Mouse (Mus musculus): Measurements from ENCODE around the gene S100a5. TPM values are rescaled to one million over a fixed set of nuclear protein-coding genes. Genes with fewer than 3 reads are reported as not detected.
A peak's percentile ranks its signal among the peaks of the same experiment; 100 is the strongest.

S100a5 gene
- polyA plus RNA-seq (2014; fragmentation: Nextera tagmentation; extraction: Ambion mirVana) = not detected in 2 replicates

DNA sequence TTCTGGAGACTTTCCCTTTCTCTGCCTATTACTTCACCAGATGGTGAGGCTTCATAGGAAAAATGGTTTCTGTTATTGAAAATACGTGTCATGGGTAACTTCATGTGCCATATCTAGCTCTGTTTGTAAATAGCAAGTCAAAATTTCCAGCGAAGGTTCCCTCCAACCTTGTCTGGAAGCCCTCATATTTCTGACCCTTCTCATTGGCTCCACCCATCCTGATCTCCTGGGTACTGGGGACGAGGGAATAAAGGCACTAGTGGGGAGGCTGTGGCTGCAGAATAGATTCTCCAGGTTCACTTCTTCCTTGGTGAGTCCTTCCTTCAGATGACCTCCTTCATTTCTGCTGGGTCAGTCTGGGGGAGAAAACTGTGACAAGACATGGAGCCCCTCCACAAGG is at the start of gene S100a5:
Gene S100a5, plus strand, starts transcription at position 301 of the 400 bp plus-strand sequence.
- TF ChIP-seq CTCF (IDR thresholded peaks at IDR 0.05; ENCODE audit: low read depth) = no peak
- WGBS = 53% methylated on average over 3 of the region's 3 CpGs
- Histone ChIP-seq H3K4me3 (ENCODE audit: low read depth, low read length) (no peak within 1 kb of the TSS), H3K27ac (ENCODE audit: low read depth) (no peak within 1 kb of the TSS), H3K36me3 (ENCODE audit: insufficient read depth) (no peaks in the 10 kb centered on the region), H3K27me3 (ENCODE audit: insufficient read depth, low read length) (no peaks in the 10 kb centered on the region), H3K4me2 (no peak within 1 kb of the TSS), H3K9me3 (ENCODE audit: low read depth, low read length) (no peaks in the 10 kb centered on the region), H3K4me1 (ENCODE audit: insufficient read depth) (peaks cover 21% of the 10 kb centered on the region), H3K9ac (no peak within 1 kb of the TSS)
- DNase-seq (no peak), ATAC-seq (ENCODE audit: insufficient read depth) (no peak)

DNA sequence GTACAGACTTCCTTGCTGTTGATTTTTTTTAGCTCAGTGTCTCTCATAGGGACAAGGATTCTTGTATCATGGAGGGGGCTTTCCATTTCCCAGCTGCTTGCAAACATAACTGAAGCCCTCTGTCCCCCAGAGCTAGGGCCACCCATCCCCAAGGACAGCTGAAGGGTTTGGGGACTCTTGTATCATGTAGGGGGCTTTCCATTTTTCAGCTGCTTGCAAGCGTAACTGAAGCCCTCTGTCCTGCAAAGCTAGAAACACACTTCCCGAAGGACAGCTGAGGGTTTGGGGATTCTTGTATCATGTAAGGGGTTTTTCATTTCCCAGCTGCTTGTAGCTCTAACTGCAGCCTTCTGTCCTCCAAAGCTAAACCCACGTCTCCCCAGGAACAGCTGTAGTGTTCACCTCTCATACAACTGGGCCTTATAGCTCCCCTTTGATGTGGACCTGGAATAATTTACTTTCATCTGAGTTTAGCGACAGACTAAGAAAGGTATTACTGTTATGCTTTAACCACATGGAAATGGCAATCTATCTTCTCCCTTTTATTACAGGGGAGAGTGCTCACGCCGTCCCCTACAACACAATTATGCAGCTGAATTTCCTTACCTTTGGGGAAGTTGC is 48.2 kb upstream of the S100a5 start, which contains the start of gene S100a3:
Gene S100a3, plus strand, starts transcription at position 571 of the 621 bp plus-strand sequence.
- 75% methylated on average over 6 of the region's 6 CpGs for WGBS
- Histone ChIP-seq H3K4me1 (ENCODE audit: insufficient read depth) (no peaks in the 10 kb centered on the region), H3K27me3 (ENCODE audit: insufficient read depth, low read length) (no peaks in the 10 kb centered on the region), H3K9me3 (ENCODE audit: low read depth, low read length) (no peaks in the 10 kb centered on the region), H3K4me2 (no peak within 1 kb of the TSS), H3K9ac (no peak within 1 kb of the TSS), H3K36me3 (ENCODE audit: insufficient read depth) (no peaks in the 10 kb centered on the region), H3K4me3 (ENCODE audit: low read depth, low read length) (no peak within 1 kb of the TSS), H3K27ac (ENCODE audit: low read depth) (no peak within 1 kb of the TSS)
- TF ChIP-seq CTCF (IDR thresholded peaks at IDR 0.05; ENCODE audit: low read depth) = no peak
- DNase-seq (no peak), ATAC-seq (ENCODE audit: insufficient read depth) (no peak)

DNA sequence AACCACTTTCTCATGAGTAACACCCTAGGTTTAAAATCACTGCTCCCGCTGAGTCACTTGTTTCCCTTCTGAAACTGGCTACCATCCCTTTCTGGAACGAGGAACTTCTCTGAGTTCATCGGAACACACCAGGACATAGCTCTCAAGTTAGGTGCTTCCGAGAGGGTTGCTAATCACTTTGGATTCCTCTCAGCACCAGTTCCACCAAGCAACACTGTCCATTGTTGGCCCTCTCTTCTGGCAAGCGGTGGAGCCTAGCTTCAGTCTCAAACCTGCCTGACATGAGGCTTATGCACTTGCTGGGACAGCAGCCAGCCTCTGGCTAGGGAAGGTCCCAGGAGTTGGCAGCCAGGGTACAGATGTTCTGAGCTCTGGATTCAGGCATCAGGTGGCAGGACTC is 33.6 kb upstream of the S100a5 start:
- no peak for TF ChIP-seq CTCF (IDR thresholded peaks at IDR 0.05; ENCODE audit: low read depth)
- H3K9ac ChIP-seq = no peak overlapping the region
- no peak overlapping the region for H3K4me2 ChIP-seq
- DNase-seq (no peak), ATAC-seq (ENCODE audit: insufficient read depth) (no peak)
- H3K36me3 ChIP-seq (ENCODE audit: insufficient read depth) = no peaks in the 10 kb centered on the region
- no peaks in the 10 kb centered on the region for H3K27me3 ChIP-seq (ENCODE audit: insufficient read depth, low read length)
- no peak overlapping the region for H3K4me3 ChIP-seq (ENCODE audit: low read depth, low read length)
- WGBS = 85% methylated on average over 5 of the region's 5 CpGs
- no peaks in the 10 kb centered on the region for H3K4me1 ChIP-seq (ENCODE audit: insufficient read depth)
- no peaks in the 10 kb centered on the region for H3K9me3 ChIP-seq (ENCODE audit: low read depth, low read length)
- H3K27ac ChIP-seq (ENCODE audit: low read depth) = no peak overlapping the region

DNA sequence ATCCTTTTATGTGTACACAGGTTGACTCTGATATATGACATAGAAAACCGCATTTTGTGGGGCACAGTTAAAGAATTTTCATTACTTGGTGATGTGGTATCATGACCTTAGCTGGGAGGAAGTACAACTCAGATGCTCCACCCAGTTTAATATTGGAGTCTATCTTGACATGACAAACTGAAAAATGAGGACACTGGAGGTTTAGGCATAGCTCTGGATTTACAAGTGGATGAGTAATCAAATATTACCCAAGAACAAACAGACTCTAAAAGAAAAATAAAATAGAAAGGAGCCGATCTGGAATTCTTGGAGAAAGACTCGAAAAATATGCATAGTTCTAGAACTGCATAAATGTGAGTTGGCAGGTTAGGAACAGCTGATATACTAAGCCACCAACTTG is 33.0 kb upstream of the S100a5 start:
- Histone ChIP-seq H3K9me3 (ENCODE audit: low read depth, low read length) (no peaks in the 10 kb centered on the region), H3K9ac (no peak overlapping the region), H3K4me2 (no peak overlapping the region), H3K36me3 (ENCODE audit: insufficient read depth) (no peaks in the 10 kb centered on the region), H3K4me1 (ENCODE audit: insufficient read depth) (no peaks in the 10 kb centered on the region), H3K4me3 (ENCODE audit: low read depth, low read length) (no peak overlapping the region), H3K27me3 (ENCODE audit: insufficient read depth, low read length) (no peaks in the 10 kb centered on the region), H3K27ac (ENCODE audit: low read depth) (no peak overlapping the region)
- WGBS = 62% methylated on average over 3 of the region's 3 CpGs
- TF ChIP-seq CTCF (IDR thresholded peaks at IDR 0.05; ENCODE audit: low read depth) = no peak
- ATAC-seq (ENCODE audit: insufficient read depth) (no peak), DNase-seq (no peak)

DNA sequence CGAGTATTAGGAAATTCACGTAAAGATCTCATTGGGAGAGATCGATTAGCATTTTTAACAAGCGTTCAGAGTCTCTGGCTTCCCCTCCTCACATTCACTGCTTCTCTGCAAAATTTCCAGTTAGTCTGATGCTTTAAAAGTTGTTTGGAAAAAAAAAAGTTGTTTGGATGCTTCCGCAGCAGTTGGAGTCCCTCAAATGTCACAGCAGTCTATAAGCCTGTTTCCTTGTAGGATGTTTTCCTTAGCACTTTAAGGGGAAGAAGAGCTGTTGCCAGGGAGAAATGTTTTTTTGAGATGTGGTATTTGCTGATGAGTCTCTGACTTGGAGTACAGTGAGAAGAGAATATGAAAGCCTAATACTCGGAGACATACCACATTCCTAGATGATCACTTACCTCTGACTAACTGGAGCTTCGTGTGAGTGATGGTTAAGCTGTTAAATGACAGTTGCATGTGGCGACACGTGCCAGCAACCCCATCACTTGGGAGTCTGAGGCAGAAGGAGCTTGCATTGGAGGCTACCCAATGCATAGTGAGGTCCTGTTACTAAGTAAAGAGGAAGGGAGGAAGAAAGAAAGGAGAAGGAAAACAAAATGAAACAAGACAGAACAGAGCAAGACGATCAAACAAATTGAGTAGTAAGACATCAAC is 31.8 kb upstream of the S100a5 start:
- DNase-seq (peak; percentile 39), ATAC-seq (ENCODE audit: insufficient read depth) (no peak)
- no peak overlapping the region for H3K9ac ChIP-seq
- H3K9me3 ChIP-seq (ENCODE audit: low read depth, low read length) = no peaks in the 10 kb centered on the region
- no peak for TF ChIP-seq CTCF (IDR thresholded peaks at IDR 0.05; ENCODE audit: low read depth)
- no peak overlapping the region for H3K27ac ChIP-seq (ENCODE audit: low read depth)
- H3K4me1 ChIP-seq (ENCODE audit: insufficient read depth) = no peaks in the 10 kb centered on the region
- no peak overlapping the region for H3K4me3 ChIP-seq (ENCODE audit: low read depth, low read length)
- no peak overlapping the region for H3K4me2 ChIP-seq
- WGBS = 63% methylated on average over 10 of the region's 10 CpGs
- H3K36me3 ChIP-seq (ENCODE audit: insufficient read depth) = no peaks in the 10 kb centered on the region
- H3K27me3 ChIP-seq (ENCODE audit: insufficient read depth, low read length) = no peaks in the 10 kb centered on the region

DNA sequence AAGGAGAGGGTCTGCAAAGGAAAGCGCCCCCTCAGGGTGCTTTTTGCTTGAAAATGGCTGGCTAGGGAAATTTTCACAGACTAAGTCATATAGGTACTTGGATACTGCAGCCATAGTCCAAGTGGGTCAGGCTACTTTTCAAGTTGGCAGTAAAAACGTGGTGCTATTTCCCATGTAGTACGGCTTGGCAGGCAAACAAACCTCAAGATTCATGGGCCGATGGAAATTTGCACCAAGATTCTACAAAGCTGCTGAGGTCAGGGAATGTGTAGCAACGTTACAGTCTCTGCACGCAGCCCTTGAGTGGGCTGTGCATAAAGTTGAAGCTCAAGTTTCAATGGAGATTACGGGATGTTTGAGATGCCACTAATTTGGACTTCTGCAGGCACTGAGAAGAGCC is 28.9 kb upstream of the S100a5 start:
- H3K9me3 ChIP-seq (ENCODE audit: low read depth, low read length) = no peaks in the 10 kb centered on the region
- H3K9ac ChIP-seq = no peak overlapping the region
- H3K27me3 ChIP-seq (ENCODE audit: insufficient read depth, low read length) = no peaks in the 10 kb centered on the region
- H3K4me1 ChIP-seq (ENCODE audit: insufficient read depth) = no peaks in the 10 kb centered on the region
- H3K4me2 ChIP-seq = no peak overlapping the region
- no peak overlapping the region for H3K27ac ChIP-seq (ENCODE audit: low read depth)
- 43% methylated on average over 7 of the region's 7 CpGs for WGBS
- no peak overlapping the region for H3K4me3 ChIP-seq (ENCODE audit: low read depth, low read length)
- H3K36me3 ChIP-seq (ENCODE audit: insufficient read depth) = no peaks in the 10 kb centered on the region
- TF ChIP-seq CTCF (IDR thresholded peaks at IDR 0.05; ENCODE audit: low read depth) = no peak
- DNase-seq = peak; percentile 28
- ATAC-seq (ENCODE audit: insufficient read depth) = no peak

DNA sequence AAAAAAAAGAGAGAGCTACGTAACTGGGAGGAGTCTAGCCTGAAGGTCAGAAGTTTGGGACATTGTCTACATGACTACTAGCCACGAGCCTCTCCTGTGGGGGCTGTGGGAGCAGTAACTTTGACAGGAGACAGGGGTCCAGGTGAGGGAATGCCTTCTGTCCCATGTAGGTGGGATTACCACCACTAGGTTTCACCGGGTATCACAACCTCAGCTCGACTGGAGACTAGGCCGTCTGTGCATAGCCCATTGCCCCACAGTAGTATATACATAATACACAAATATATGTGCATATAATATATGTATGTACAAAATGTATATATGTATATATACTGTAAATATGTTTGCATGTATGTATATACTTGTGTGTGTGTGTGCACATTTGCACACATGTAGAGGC is 27.2 kb upstream of the S100a5 start:
- no peak overlapping the region for H3K4me3 ChIP-seq (ENCODE audit: low read depth, low read length)
- 86% methylated on average over 5 of the region's 5 CpGs for WGBS
- H3K9me3 ChIP-seq (ENCODE audit: low read depth, low read length) = no peaks in the 10 kb centered on the region
- ATAC-seq (ENCODE audit: insufficient read depth) (no peak), DNase-seq (no peak)
- no peaks in the 10 kb centered on the region for H3K4me1 ChIP-seq (ENCODE audit: insufficient read depth)
- H3K4me2 ChIP-seq = no peak overlapping the region
- TF ChIP-seq CTCF (IDR thresholded peaks at IDR 0.05; ENCODE audit: low read depth) = no peak
- H3K36me3 ChIP-seq (ENCODE audit: insufficient read depth) = no peaks in the 10 kb centered on the region
- no peak overlapping the region for H3K27ac ChIP-seq (ENCODE audit: low read depth)
- no peak overlapping the region for H3K9ac ChIP-seq
- no peaks in the 10 kb centered on the region for H3K27me3 ChIP-seq (ENCODE audit: insufficient read depth, low read length)
